Mouse (Mus musculus) C2C12 (cell line): ENCODE results near the gene Cd300ld4. TPM values are rescaled to one million over a fixed set of nuclear protein-coding genes. Genes with fewer than 3 reads are reported as not detected.

Experiments
- H3K27me3 ChIP-seq: one replicate; pipeline ENCODE4 v1.6.1; 2011; ENCODE audit not compliant: control insufficient read depth, insufficient read depth, insufficient read length
- H3K36me3 ChIP-seq: one replicate; pipeline ENCODE4 v1.6.1; 2011; ENCODE audit not compliant: control insufficient read depth, insufficient read depth
- H3K4me3 ChIP-seq: one replicate; pipeline ENCODE4 v1.5.1; 2011; ENCODE audit warnings: mild to moderate bottlenecking, control low read depth; ENCODE audit not compliant: poor library complexity, insufficient read depth, severe bottlenecking
- H3K79me2 ChIP-seq: one replicate; pipeline ENCODE4 v1.6.1; 2011; ENCODE audit not compliant: control insufficient read depth, insufficient read depth
- H3K79me3 ChIP-seq: one replicate; pipeline ENCODE4 v1.6.1; 2011; ENCODE audit warnings: low read depth, control low read depth
- H3ac ChIP-seq: one replicate; pipeline ENCODE3; 2011; ENCODE audit warnings: low read depth; ENCODE audit not compliant: control insufficient read depth, insufficient read length
- CEBPB ChIP-seq: IDR thresholded peaks from one replicate; pipeline ENCODE4 v1.6.1; 2011; ENCODE audit warnings: low read depth, mild to moderate bottlenecking, control low read depth, moderate library complexity
- CTCF ChIP-seq: IDR thresholded peaks from one replicate; pipeline ENCODE4 v1.5.1; 2011; ENCODE audit not compliant: control insufficient read depth, insufficient read depth, insufficient read length
- FOSL1 ChIP-seq: IDR thresholded peaks from one replicate; pipeline ENCODE4 v1.8.0; 2011; ENCODE audit warnings: mild to moderate bottlenecking, low read length; ENCODE audit not compliant: poor library complexity, insufficient read depth, severe bottlenecking
- MAX ChIP-seq: IDR thresholded peaks from one replicate; pipeline ENCODE4 v1.6.1; 2011; ENCODE audit warnings: mild to moderate bottlenecking, control low read depth
- MYOD1 ChIP-seq: IDR thresholded peaks from one replicate; pipeline ENCODE4 v1.6.1; 2011; ENCODE audit warnings: low read depth; ENCODE audit not compliant: control insufficient read depth, insufficient read length
- MYOG ChIP-seq: IDR thresholded peaks from one replicate; pipeline ENCODE4 v1.6.1; 2011; ENCODE audit not compliant: control insufficient read depth, insufficient read length; ENCODE audit errors: extremely low read depth
- USF1 ChIP-seq: IDR thresholded peaks from one replicate; pipeline ENCODE4 v1.6.1; 2011; ENCODE audit warnings: low read depth, mild to moderate bottlenecking, control low read depth, moderate library complexity
- polyA plus RNA-seq: library from polyadenylated mRNA; unstranded; fragments of >200 nt; fragmentation: generic; extraction: Trizol; gene quantifications from one replicate; pipeline ENCODE4 v1.2.1, GENCODE M21; 2012; ENCODE audit warnings: missing spikeins

Cd300ld4 gene
- polyA plus RNA-seq, 1 experiment = not detected

DNA sequence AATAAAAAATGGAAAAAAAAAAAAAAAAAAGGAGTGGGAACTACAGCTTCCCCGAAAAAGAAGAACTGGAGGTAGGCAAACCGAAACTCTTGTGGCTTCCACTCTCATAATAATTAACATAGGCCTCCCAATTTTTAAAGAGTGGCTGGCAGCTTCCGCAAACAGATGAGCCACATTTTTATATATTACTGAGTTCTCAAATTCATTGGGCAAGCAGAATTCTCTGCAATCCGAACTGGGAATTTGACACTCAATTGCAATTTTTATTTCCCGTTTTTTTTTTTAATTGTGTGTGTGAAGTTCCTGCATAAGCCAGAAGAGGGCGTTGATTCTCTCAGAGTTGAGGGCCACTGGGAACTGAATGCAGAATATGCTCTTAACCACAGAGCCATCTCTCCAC is 40.0 kb upstream of the Cd300ld4 start:
- H3K4me3 ChIP-seq = no peak overlapping the region
- H3K27me3 ChIP-seq = no peaks in the 10 kb centered on the region
- TF ChIP-seq FOSL1 (no peak), CTCF (no peak), USF1 (no peak), CEBPB (no peak), MYOD1 (no peak), MYOG (no peak), MAX (no peak)
- no peak overlapping the region for H3ac ChIP-seq
- H3K36me3 ChIP-seq = no peaks in the 10 kb centered on the region
- no peaks in the 10 kb centered on the region for H3K79me2 ChIP-seq
- no peaks in the 10 kb centered on the region for H3K79me3 ChIP-seq

DNA sequence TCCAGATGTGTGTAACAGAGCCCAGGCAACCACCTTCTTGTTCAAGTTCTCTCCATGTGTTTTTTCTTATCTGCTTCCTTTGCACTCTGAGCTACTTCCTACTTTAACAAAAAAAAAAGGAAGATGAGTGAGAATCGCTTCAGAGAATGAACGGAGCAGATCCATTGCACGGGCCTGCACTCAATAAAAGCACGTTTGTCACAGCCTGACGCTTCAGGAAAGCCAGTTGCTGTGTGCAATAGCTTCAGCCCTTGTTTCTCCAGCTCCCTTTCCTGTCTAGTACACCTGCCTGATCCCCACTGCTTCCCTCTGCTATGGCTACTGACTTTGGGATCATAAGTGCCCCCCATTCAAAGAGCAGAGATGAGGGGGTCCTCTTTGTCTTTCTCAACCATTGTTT is 35.3 kb upstream of the Cd300ld4 start, which contains the start of gene Cd300e:
Gene Cd300e (minus strand): TSS at position 101 of the 400 bp plus-strand sequence.
- Histone ChIP-seq H3K4me3 (no peak within 1 kb of the TSS), H3K79me2 (no peaks in the 10 kb centered on the region), H3ac (no peak within 1 kb of the TSS), H3K27me3 (no peaks in the 10 kb centered on the region), H3K36me3 (no peaks in the 10 kb centered on the region), H3K79me3 (no peaks in the 10 kb centered on the region)
- TF ChIP-seq MYOG (no peak), FOSL1 (no peak), MAX (no peak), CTCF (no peak), MYOD1 (no peak), CEBPB (no peak), USF1 (no peak)

DNA sequence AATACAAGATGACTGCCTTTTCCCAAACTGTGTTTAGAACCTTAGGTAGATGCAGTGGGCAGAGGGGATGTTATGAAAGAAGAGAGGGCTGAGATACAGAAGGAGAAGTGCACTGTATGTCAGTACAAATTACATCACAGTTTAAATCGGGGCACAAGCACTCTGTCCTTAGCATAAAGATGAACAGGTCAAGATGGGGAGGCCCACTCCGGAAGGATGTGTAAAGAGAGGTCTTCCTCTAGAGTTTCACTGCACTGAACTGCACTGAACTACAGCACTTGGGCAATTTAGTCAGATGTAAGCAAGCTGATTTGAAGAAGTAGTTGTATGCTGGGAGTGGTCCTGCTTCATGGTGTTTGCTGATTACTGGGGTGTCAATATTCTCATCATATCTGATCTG is 33.0 kb upstream of the Cd300ld4 start:
- H3K79me3 ChIP-seq = no peaks in the 10 kb centered on the region
- no peaks in the 10 kb centered on the region for H3K27me3 ChIP-seq
- H3ac ChIP-seq = no peak overlapping the region
- no peak overlapping the region for H3K4me3 ChIP-seq
- H3K79me2 ChIP-seq = no peaks in the 10 kb centered on the region
- TF ChIP-seq MYOD1 = no peak
- TF ChIP-seq MAX = no peak
- no peak for TF ChIP-seq CTCF
- TF ChIP-seq FOSL1 = no peak
- TF ChIP-seq MYOG = no peak
- no peak for TF ChIP-seq CEBPB
- no peak for TF ChIP-seq USF1
- H3K36me3 ChIP-seq = no peaks in the 10 kb centered on the region

DNA sequence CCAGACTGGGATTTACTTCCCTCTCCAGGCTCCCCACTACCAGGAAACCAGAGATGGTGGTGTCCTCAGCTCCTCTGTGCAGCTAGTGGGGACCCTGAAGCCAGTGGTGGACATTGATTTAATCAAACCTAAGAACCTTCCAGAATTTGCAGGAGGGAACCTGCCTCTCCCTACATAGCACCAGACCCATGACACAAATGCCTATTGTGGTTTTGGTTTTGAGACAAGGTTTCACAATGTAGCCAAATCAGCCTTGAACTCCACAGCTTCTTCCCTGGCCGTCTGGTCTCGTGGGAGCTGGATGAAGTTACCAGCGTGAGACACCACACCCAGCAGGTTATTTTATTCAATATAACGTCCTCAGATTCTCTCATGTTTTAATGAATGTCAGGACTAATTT is 31.9 kb upstream of the Cd300ld4 start:
- Histone ChIP-seq H3ac (no peak overlapping the region), H3K36me3 (no peaks in the 10 kb centered on the region), H3K79me2 (no peaks in the 10 kb centered on the region), H3K27me3 (no peaks in the 10 kb centered on the region), H3K79me3 (no peaks in the 10 kb centered on the region), H3K4me3 (no peak overlapping the region)
- no peak for TF ChIP-seq MYOG
- TF ChIP-seq USF1 = no peak
- no peak for TF ChIP-seq CTCF
- TF ChIP-seq FOSL1 = no peak
- no peak for TF ChIP-seq MAX
- TF ChIP-seq CEBPB = no peak
- no peak for TF ChIP-seq MYOD1

DNA sequence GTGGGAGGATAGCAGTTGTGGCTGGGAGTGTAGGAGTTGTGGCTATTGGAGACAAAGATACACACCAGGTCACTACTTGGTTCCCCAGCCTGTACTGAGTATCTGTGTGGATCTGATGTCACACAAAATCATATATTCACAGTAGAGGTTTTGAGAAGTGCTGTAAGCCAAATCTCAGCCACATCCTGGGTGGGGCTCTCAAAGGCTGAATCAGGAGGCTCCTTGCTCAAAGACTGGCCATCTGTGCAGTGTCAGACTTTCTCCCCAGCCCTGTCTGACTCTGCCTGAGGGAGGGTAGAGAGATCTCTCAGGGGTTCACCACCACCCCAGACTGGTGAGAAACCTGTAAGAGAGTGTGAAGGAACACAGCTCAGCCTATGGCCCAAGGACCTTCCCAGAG is 27.7 kb upstream of the Cd300ld4 start:
- Histone ChIP-seq H3K79me3 (no peaks in the 10 kb centered on the region), H3ac (no peak overlapping the region), H3K27me3 (no peaks in the 10 kb centered on the region), H3K79me2 (no peaks in the 10 kb centered on the region), H3K36me3 (no peaks in the 10 kb centered on the region), H3K4me3 (no peak overlapping the region)
- TF ChIP-seq MYOG (no peak), MAX (no peak), USF1 (no peak), CTCF (no peak), CEBPB (no peak), FOSL1 (no peak), MYOD1 (no peak)

DNA sequence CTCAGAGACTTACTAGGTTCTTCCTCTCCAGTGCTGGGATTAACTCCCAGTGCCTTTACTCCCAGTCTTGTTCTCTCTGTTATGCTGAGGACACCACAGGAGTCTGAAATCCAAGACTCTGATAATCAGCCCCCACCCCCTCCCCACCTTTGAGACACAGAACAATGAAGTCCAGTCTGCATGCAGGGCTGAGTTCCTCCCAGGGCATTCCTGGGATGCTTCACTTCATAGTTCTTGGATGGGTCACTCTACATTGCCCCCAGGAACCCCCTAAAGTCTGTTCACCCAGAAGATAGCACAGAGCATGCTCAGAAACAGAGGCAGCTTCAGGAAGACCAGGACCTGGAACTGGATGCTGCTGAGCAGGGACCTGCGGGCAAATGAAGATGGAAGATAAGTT is 26.2 kb upstream of the Cd300ld4 start:
- H3K27me3 ChIP-seq = no peaks in the 10 kb centered on the region
- no peaks in the 10 kb centered on the region for H3K36me3 ChIP-seq
- no peak overlapping the region for H3K4me3 ChIP-seq
- TF ChIP-seq MYOD1 (no peak), USF1 (no peak), MAX (no peak), CTCF (no peak), FOSL1 (no peak), CEBPB (no peak), MYOG (no peak)
- no peak overlapping the region for H3ac ChIP-seq
- H3K79me3 ChIP-seq = no peaks in the 10 kb centered on the region
- no peaks in the 10 kb centered on the region for H3K79me2 ChIP-seq
